Mouse (Mus musculus) brain, embryonic 14.5 days (tissue): ENCODE measurements at regions not wholly inside any gene's neighbourhood (a gene's known extent, or its start where the extent isn't known, plus 50 kb on each side); places are given as distances from the start of the nearest gene placed in this dataset.

ENCODE experiments used
- DNase-seq: peaks from one replicate; pipeline ENCODE4 v3.0.0-alpha.2; 2011; ENCODE audit warnings: low read depth
- CTCF ChIP-seq: fragments of 200-500 bp; IDR thresholded peaks from 2 replicates; pipeline ENCODE4 v1.5.1; 2012; ENCODE audit warnings: inconsistent platforms, mild to moderate bottlenecking, moderate library complexity, borderline replicate concordance; ENCODE audit not compliant: insufficient read depth, insufficient read length; ENCODE audit errors: extremely low read depth
- POLR2A ChIP-seq: fragments of 200-500 bp; IDR thresholded peaks from 2 replicates; pipeline ENCODE4 v1.6.1; 2012; ENCODE audit warnings: mild to moderate bottlenecking, inconsistent platforms, borderline replicate concordance; ENCODE audit not compliant: poor library complexity, insufficient read depth, insufficient read length, severe bottlenecking; ENCODE audit errors: extremely low read depth

DNA sequence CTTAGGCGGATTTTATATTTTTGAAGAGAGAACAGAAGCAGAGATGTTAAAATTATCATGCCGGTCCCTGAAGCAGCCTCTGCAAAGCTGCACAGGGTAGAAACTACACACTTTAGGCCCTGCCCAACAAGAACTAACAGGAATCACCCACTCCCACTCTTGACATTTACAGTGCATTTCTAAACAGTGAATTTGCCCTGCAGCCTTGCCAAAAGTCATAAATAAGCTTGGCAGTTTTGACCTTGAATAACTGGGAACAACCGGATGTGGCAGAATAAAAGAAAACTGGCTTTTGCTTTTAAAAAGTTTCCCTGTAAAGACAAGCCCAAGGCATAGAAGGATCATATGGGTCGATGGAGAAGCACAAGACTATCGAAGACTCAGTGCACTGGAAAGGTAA, 460.1 kb upstream of the Grid2 start:
- TF ChIP-seq POLR2A (no peak), CTCF (no peak)
- DNase-seq = peak; percentile 2
